Mouse (Mus musculus) embryonic facial prominence, embryonic 14.5 days (tissue): ENCODE results near the gene Aspscr1. TPM values are rescaled to one million over a fixed set of nuclear protein-coding genes. Genes with fewer than 3 reads are reported as not detected.

Source experiments
- ATAC-seq: fragments of 200-750 bp; cut with Nextera tagmentation; 2 replicates; pipeline ENCODE4 v1.8.0; 2017; ENCODE audit warnings: low read depth, moderate number of reproducible peaks, moderate TSS enrichment
- DNase-seq: peaks from one replicate; pipeline ENCODE4 v3.0.0-alpha.2; 2015; ENCODE audit warnings: low spot score
- H3K27ac ChIP-seq: fragments of 300-500 bp; sonication (generic); replicated peaks from 2 replicates; pipeline ENCODE4 v1.5.1; 2014; ENCODE audit warnings: low read depth, mild to moderate bottlenecking, low read length, moderate library complexity
- H3K27me3 ChIP-seq: fragments of 300-500 bp; sonication (generic); replicated peaks from 2 replicates; pipeline ENCODE4 v1.6.1; 2014; ENCODE audit warnings: low read length; ENCODE audit not compliant: control insufficient read depth, insufficient read depth
- H3K36me3 ChIP-seq: fragments of 300-500 bp; sonication (generic); 2 replicates; pipeline ENCODE4 v1.6.1; 2014; ENCODE audit warnings: low read length, mixed read lengths; ENCODE audit not compliant: control insufficient read depth, insufficient read depth
- H3K4me1 ChIP-seq: fragments of 300-500 bp; sonication (generic); 2 replicates; pipeline ENCODE4 v1.6.1; 2014; ENCODE audit warnings: antibody characterized with exemption, low read length; ENCODE audit not compliant: control insufficient read depth, insufficient read depth
- H3K4me2 ChIP-seq: fragments of 300-500 bp; sonication (generic); 2 replicates; pipeline ENCODE4 v1.6.1; 2014; ENCODE audit warnings: low read depth, mild to moderate bottlenecking, low read length, moderate library complexity, mixed read lengths
- H3K4me3 ChIP-seq: fragments of 300-500 bp; sonication (generic); 2 replicates; pipeline ENCODE4 v1.5.1; 2014; ENCODE audit warnings: low read depth, mild to moderate bottlenecking, low read length
- H3K9ac ChIP-seq: fragments of 300-500 bp; sonication (generic); 2 replicates; pipeline ENCODE4 v1.6.1; 2014; ENCODE audit warnings: low read depth, mild to moderate bottlenecking, low read length, moderate library complexity, mixed read lengths
- H3K9me3 ChIP-seq: fragments of 300-500 bp; sonication (generic); 2 replicates; pipeline ENCODE4 v1.6.1; 2016; ENCODE audit warnings: low read length; ENCODE audit not compliant: control insufficient read depth
- WGBS: fragments of 180-500 bp; shearing (Covaris S2); extraction: QIAGEN DNeasy Blood & Tissue Kit; methylation state at CpG from one replicate; pipeline ENCODE4 v1.1.7; 2014; 5-methylcytosine and 5-hydroxymethylcytosine counted together
- polyA plus RNA-seq: library from polyadenylated mRNA; unstranded; fragments of >200 nt; fragmentation: Nextera tagmentation; extraction: Ambion mirVana; gene quantifications from 2 replicates; pipeline ENCODE4 v1.2.1, GENCODE M21; 2014

The Aspscr1 gene
- polyA plus RNA-seq, 1 experiment from 2014 or later, result 93.1 TPM

DNA sequence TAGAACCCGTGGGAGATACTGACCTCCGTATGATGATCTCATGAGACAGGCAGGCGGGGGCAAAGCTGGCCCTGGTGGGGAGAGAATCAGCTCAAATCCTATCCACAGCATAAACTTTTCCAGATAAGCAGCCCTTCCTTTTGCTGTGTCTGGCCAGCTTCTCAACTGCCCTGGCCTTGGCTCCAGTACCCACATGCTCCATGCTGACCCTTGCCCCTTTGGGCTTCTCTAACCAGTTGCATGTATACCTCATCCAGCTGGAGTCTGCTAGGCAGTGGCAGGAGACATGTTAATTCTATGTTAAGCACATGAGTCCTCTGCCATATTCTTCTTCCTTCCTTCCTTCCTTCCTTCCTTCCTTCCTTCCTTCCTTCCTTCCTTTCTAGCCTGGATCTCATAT is 18.0 kb upstream of the Aspscr1 start:
- DNase-seq (no peak), ATAC-seq (no peak)
- Histone ChIP-seq H3K27ac (no peak overlapping the region), H3K9me3 (no peaks in the 10 kb centered on the region), H3K9ac (no peak overlapping the region), H3K4me2 (no peak overlapping the region), H3K36me3 (no peaks in the 10 kb centered on the region), H3K4me1 (peaks cover under 1% of the 10 kb centered on the region; the same call in 1 of the 2 replicates), H3K4me3 (no peak overlapping the region), H3K27me3 (peaks cover 30% of the 10 kb centered on the region)
- WGBS, result 52% methylated on average over 3 of the region's 3 CpGs

DNA sequence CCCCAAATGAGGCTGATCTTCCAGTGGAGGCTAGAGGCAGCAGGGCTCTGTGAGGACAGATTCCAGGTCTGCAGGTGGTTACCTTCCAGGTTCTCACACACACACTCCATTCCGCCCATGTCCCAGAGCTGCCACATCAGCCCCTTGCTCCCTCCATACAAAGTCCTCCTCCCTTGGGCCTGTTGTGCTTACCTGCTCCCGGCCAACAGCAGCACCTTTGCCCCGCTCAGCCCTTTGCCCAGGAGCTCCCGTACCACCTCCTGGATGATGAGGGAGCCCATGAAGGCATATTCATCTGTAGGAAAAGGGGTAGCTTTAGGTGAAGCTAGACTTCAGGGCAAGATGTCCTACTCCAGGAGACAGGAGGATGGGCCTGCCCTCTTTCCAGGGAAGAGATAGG is 15.5 kb upstream of the Aspscr1 start:
- H3K27me3 ChIP-seq, result peaks cover 55% of the 10 kb centered on the region
- H3K4me1 ChIP-seq, result peaks cover 10% of the 10 kb centered on the region; the same call in 1 of the 2 replicates
- no peaks in the 10 kb centered on the region for H3K9me3 ChIP-seq
- H3K27ac ChIP-seq, result no peak overlapping the region
- WGBS, result 90% methylated on average over 4 of the region's 4 CpGs
- H3K9ac ChIP-seq, result no peak overlapping the region
- no peak overlapping the region for H3K4me3 ChIP-seq
- DNase-seq (no peak), ATAC-seq (no peak)
- no peaks in the 10 kb centered on the region for H3K36me3 ChIP-seq
- H3K4me2 ChIP-seq, result no peak overlapping the region

DNA sequence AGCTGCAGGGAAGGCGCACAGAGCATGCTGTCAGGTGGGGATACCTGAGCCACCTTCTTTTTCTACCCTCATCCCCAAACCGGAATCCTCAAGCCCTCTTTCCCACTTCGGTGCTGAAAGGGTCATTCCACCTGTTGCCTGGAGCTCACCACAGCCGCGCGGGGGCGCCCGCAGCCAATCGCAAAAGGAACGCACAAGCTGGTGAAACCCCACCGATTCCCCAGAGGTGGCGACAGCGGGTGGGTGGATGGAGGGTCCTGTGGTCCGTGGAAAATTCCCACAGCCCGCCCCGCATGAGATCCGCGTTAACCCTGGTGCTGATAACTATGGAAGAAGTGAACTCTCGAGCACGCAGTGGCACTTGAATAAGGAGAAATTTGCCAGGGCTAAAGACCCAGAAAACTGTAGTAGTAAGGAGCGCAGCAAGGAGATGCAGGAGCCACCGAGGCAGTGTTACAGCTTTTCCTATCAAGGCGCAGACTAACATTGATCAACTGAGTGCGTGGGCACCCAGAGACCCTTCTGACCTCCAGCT is 13.8 kb upstream of the Aspscr1 start:
- Histone ChIP-seq H3K4me2 (peak overlapping the region; percentile 80; the same call in 1 of the 2 replicates), H3K9me3 (no peaks in the 10 kb centered on the region), H3K27ac (no peak overlapping the region), H3K9ac (no peak overlapping the region), H3K4me3 (peak overlapping the region; percentile 48), H3K36me3 (no peaks in the 10 kb centered on the region), H3K4me1 (peaks cover 10% of the 10 kb centered on the region; the same call in 1 of the 2 replicates), H3K27me3 (peaks cover 71% of the 10 kb centered on the region)
- ATAC-seq (no peak), DNase-seq (peak; percentile 76)
- 3% methylated on average over 24 of the region's 24 CpGs for WGBS

DNA sequence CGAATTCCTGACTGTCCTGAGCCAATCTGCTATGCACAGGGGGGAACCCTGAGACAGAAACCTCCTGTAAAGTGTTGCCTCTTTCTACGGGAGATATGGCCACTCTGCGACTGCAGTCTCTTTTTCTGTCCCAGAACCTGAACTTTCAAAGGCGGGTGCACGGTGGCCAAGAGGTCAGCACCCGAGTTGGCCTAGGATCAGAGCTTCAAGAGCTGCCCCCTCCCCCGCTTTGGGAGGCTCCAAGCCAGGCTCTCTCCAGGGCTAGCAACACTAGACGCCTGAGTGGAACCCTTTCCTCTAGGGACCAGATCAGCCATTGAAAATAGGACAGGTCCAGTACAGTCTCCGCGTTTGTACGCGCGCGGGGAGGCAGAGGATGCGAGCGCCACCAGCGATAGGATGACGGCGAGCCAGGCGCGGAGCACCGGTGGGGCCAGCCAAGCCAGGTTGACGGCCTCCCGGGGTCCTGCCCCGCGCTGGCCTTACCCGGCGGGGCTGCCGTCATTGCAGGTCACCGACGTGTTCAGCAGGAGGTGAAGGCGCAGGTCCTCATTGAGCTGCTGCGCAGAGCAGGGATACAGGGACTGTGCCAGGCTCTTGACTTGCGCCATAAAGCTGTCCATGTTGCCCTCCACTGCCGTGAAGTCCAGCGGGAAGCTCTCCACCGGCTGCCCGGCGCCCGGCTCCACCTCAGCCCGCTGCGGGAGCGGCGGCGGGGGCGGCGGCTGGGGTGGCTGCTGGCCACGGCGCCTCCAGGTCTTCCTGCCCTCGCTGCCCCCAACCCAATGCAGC is 13.1 kb upstream of the Aspscr1 start:
- ATAC-seq (0 out of 2 replicates have a peak, but pooled peaks have one; percentile 15), DNase-seq (no peak)
- Histone ChIP-seq H3K4me3 (peak overlapping the region; percentile 48), H3K9ac (peak overlapping the region; percentile 56), H3K27me3 (peaks cover 71% of the 10 kb centered on the region), H3K4me1 (peaks cover 10% of the 10 kb centered on the region; the same call in 1 of the 2 replicates), H3K9me3 (no peaks in the 10 kb centered on the region), H3K27ac (no peak overlapping the region), H3K36me3 (no peaks in the 10 kb centered on the region), H3K4me2 (peak overlapping the region; percentile 80)
- 2% methylated on average over 37 of the region's 50 CpGs for WGBS

DNA sequence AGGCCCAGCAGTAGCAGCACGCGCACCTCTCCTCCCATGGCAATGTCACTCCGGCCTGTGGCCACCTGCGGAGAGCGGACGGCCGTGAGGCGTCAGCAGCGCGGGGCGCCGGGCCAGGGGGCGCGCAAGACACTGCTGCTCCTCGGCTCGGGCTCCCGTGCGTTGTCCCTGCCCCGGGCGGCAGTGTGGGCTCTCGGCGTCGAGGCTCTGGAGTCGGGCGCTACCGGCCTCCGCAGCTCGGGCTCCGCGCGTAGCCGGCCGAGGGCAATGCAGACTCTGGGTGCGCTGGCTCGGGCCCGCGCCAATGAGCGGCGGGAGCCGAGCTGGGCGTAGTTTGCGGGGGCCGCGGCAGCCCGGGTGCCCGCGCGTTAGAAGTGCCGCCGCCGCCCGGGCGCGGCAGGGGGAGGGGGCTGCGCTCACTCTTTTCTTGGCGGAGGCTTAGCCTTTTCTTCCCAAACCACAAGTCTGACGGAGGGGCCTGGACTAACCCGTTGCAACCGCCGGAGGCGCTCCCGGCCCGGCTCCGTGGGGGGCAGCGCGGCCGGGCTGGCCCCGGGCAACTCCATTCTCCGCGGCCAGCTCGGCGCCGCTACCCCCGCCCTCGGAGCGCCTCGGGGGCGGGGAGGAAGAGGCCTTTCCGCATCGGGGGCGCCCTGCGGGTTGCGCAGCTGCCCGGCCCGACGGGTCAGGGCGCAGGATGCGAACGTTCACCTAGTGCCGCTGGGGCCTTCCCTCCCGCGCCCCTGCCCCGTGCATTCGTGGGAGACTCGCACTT is 12.3 kb upstream of the Aspscr1 start:
- peak; percentile 58 for DNase-seq
- peak overlapping the region; percentile 80 for H3K4me2 ChIP-seq
- H3K27me3 ChIP-seq, result peaks cover 71% of the 10 kb centered on the region
- H3K9ac ChIP-seq, result peak overlapping the region; percentile 56
- WGBS, result 1% methylated on average over 28 of the region's 95 CpGs
- H3K27ac ChIP-seq, result no peak overlapping the region
- H3K4me1 ChIP-seq, result peaks cover 10% of the 10 kb centered on the region; the same call in 1 of the 2 replicates
- H3K36me3 ChIP-seq, result no peaks in the 10 kb centered on the region
- peak; percentile 74 for ATAC-seq
- H3K4me3 ChIP-seq, result peak overlapping the region; percentile 48
- no peaks in the 10 kb centered on the region for H3K9me3 ChIP-seq

DNA sequence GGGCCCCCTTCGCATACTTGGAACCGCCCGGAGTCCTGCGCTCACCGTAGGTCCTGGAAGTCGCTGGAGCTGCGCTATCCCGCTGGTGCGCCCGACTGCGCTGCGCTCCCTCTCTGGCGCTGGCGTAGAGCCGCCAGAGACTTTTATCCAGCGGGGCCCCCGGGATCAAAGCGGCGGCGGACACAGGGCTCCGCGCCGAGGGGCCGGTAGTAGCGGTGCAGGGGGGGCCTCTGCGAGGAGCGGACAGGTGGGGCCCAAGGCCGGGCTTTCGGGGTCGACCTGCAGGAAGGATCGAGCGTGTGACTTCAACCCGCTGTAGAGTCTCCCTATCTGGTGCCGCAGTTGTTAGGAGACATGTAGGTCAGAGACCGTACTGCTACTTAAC is 11.7 kb upstream of the Aspscr1 start, which contains the start of gene Notum:
Gene Notum (minus strand): TSS at position 100 of the 385 bp plus-strand sequence.
- Histone ChIP-seq H3K4me1 (peaks cover 10% of the 10 kb centered on the region; the same call in 1 of the 2 replicates), H3K27me3 (peaks cover 70% of the 10 kb centered on the region), H3K27ac (no peak within 1 kb of the TSS), H3K36me3 (no peaks in the 10 kb centered on the region), H3K9me3 (no peaks in the 10 kb centered on the region), H3K9ac (peak within 1 kb of the TSS; percentile 56), H3K4me3 (peak within 1 kb of the TSS; percentile 48), H3K4me2 (peak within 1 kb of the TSS; percentile 80)
- under 1% methylated on average over 32 of the region's 35 CpGs for WGBS
- ATAC-seq (no peak), DNase-seq (no peak)

DNA sequence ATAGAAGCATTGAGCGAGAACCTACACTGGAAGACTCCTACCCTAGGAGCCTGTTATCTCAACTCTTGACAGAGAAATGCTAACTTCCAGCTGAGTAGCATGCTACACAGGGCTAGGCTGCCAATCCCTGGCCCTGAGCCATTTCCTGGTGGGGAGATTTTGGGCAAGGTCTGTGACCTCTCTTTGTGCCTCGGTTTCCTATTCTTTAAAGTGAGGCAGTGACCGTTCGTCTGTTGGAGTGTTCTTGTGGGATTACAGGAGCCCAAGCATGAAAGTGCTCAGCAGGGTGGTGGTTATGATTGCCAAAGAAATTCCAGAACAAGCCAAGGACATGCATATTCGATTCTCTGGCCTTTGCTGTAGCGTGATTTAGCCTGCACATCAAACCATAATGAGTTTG is 10.0 kb upstream of the Aspscr1 start:
- no peak overlapping the region for H3K27ac ChIP-seq
- no peak for ATAC-seq
- H3K9ac ChIP-seq, result no peak overlapping the region
- DNase-seq, result no peak
- H3K4me2 ChIP-seq, result no peak overlapping the region
- 64% methylated on average over 6 of the region's 6 CpGs for WGBS
- no peaks in the 10 kb centered on the region for H3K36me3 ChIP-seq
- H3K4me1 ChIP-seq, result peaks cover 14% of the 10 kb centered on the region
- H3K27me3 ChIP-seq, result peaks cover 58% of the 10 kb centered on the region
- H3K9me3 ChIP-seq, result no peaks in the 10 kb centered on the region
- no peak overlapping the region for H3K4me3 ChIP-seq

DNA sequence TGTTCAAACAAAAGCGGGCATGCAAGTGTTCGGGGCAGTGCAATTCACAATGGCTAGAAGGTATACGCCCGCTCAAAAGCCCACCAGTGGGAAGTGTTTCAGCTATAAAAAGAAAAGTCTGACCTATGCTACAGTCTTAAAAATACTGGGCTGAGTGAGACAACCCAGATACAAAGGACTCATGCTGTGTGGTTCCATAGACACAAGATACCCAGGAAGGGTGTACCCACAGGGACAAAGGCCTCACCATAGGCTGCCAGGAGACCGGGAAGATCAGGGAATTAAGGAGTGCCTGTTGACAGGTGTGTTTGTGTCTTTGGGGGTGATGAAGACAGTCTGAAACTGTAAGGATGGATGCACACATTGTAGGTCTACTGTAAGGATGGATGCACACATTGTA is 9.1 kb upstream of the Aspscr1 start:
- ATAC-seq (no peak), DNase-seq (no peak)
- no peak overlapping the region for H3K27ac ChIP-seq
- no peaks in the 10 kb centered on the region for H3K36me3 ChIP-seq
- peaks cover 14% of the 10 kb centered on the region for H3K4me1 ChIP-seq
- H3K27me3 ChIP-seq, result peaks cover 51% of the 10 kb centered on the region
- no peak overlapping the region for H3K9ac ChIP-seq
- no peaks in the 10 kb centered on the region for H3K9me3 ChIP-seq
- no peak overlapping the region for H3K4me2 ChIP-seq
- WGBS, result 85% methylated on average over 5 of the region's 5 CpGs
- H3K4me3 ChIP-seq, result no peak overlapping the region
